Mouse (Mus musculus) myocyte (in vitro differentiated cells): Measurements from ENCODE around the gene Large2.
"Not testable (repeated sequence)": the region's sequence is repeated elsewhere in the genome, so short reads cannot be mapped to it uniquely, and the experiment has no call there.

Experiments
- CEBPB ChIP-seq: IDR thresholded peaks from 2 replicates; pipeline ENCODE4 v1.6.1; 2011; ENCODE audit warnings: mild to moderate bottlenecking, moderate library complexity; ENCODE audit not compliant: poor library complexity, insufficient read depth, severe bottlenecking
- MYOD1 ChIP-seq, 3 experiments: IDR thresholded peaks; one replicate each; pipeline ENCODE4 v1.6.1; 2011; ENCODE audit warnings: control low read depth in 2 of 3, low read depth in 2 of 3, mild to moderate bottlenecking in 2 of 3, moderate library complexity in 1 of 3; ENCODE audit not compliant: insufficient read length in 2 of 3, control insufficient read depth in 1 of 3
- MYOG ChIP-seq, 3 experiments: IDR thresholded peaks; one replicate each; pipeline ENCODE4 v1.6.1; 2011; ENCODE audit warnings: control low read depth in 2 of 3, low read depth in 2 of 3, mild to moderate bottlenecking in 2 of 3; ENCODE audit not compliant: insufficient read length in 2 of 3, control insufficient read depth in 1 of 3, insufficient read depth in 1 of 3
- POLR2A ChIP-seq: IDR thresholded peaks from one replicate; pipeline ENCODE4 v1.6.1; 2011; ENCODE audit warnings: low read depth, mild to moderate bottlenecking, control low read depth, moderate library complexity; ENCODE audit not compliant: insufficient read length
- REST ChIP-seq: IDR thresholded peaks from one replicate; pipeline ENCODE4 v1.6.1; 2011; ENCODE audit warnings: mild to moderate bottlenecking, control low read depth, moderate library complexity; ENCODE audit not compliant: insufficient read depth, insufficient read length

DNA sequence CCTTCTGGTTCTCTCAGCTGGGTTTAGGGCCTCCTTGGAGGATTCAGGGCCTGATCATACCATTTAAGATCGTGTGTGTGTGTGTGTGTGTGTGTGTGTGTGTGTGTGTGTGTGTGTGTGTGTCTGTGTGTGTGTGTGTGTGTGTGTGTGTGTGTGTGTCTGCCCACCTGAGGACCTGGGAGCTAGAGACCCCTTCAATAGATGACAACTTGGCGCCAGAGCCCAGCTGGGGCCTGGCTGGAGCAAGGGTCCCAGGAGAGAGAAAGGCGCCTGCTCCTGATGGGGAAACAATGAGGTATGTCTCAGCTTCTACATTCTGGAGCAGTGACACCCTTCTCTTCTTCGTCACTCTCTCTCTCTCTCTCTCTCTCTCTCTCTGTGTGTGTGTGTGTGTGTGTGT, 25.2 kb upstream of the Large2 start:
- TF ChIP-seq CEBPB; POLR2A; MYOG (IDR thresholded peaks at IDR 0.05; ENCODE audit: control insufficient read depth in 1 of 3, insufficient read depth in 1 of 3, insufficient read length in 2 of 3, low read depth in 2 of 3); REST; MYOD1 (IDR thresholded peaks at IDR 0.05; ENCODE audit: control insufficient read depth in 1 of 3, insufficient read length in 2 of 3, low read depth in 2 of 3): not testable (repeated sequence)
